Mouse (Mus musculus) intestine, embryonic 14.5 days (tissue): ENCODE data around the gene Olfr67. TPM values are rescaled to one million over a fixed set of nuclear protein-coding genes. Genes with fewer than 3 reads are reported as not detected.

ENCODE experiments used
- polyA plus RNA-seq: library from polyadenylated mRNA; unstranded; fragments of >200 nt; fragmentation: Nextera tagmentation; extraction: Ambion mirVana; gene quantifications from 2 replicates; pipeline ENCODE4 v1.2.1, GENCODE M21; 2014

Gene Olfr67
- polyA plus RNA-seq, 1 experiment from 2014 or later = not detected

Other genes with a start within 250 kb of the Olfr67 start
- gene Olfr612, start 249.1 kb downstream of the Olfr67 start, polyA plus RNA-seq = not detected in 2 replicates
- not detected in 2 replicates for gene Olfr613, start 243.7 kb downstream of the Olfr67 start, polyA plus RNA-seq
- not detected in 2 replicates for gene Olfr615, start 235.7 kb downstream of the Olfr67 start, polyA plus RNA-seq
- gene Olfr616, start 222.7 kb downstream of the Olfr67 start, polyA plus RNA-seq = not detected in 2 replicates
- gene Olfr617, start 218.8 kb downstream of the Olfr67 start, polyA plus RNA-seq = not detected in 2 replicates
- not detected in 2 replicates for gene Olfr618, start 201.7 kb downstream of the Olfr67 start, polyA plus RNA-seq
- gene Olfr619, start 191.2 kb downstream of the Olfr67 start, polyA plus RNA-seq = not detected in 2 replicates
- gene Olfr620, start 179.3 kb downstream of the Olfr67 start, polyA plus RNA-seq = not detected in 2 replicates
- gene Olfr622, start 149.1 kb downstream of the Olfr67 start, polyA plus RNA-seq = not detected in 2 replicates
- not detected in 2 replicates for gene Olfr623, start 128.1 kb downstream of the Olfr67 start, polyA plus RNA-seq
- 0.03 TPM in 1 of 2 replicates, not detected in the other for gene Olfr624, start 120.6 kb downstream of the Olfr67 start, polyA plus RNA-seq
- not detected in 2 replicates for gene Olfr625-ps1, start 109.1 kb downstream of the Olfr67 start, polyA plus RNA-seq
- not detected in 2 replicates for gene Olfr243, start 77.2 kb downstream of the Olfr67 start, polyA plus RNA-seq
- not detected in 2 replicates for gene Olfr628, start 61.4 kb downstream of the Olfr67 start, polyA plus RNA-seq
- not detected in 2 replicates for gene Olfr629, start 46.9 kb downstream of the Olfr67 start, polyA plus RNA-seq
- gene Olfr630, start 34.5 kb downstream of the Olfr67 start, polyA plus RNA-seq = not detected in 2 replicates
- gene Olfr69, start 20.2 kb downstream of the Olfr67 start, polyA plus RNA-seq = not detected in 2 replicates
- not detected in 2 replicates for gene Olfr68, start 12.1 kb downstream of the Olfr67 start, polyA plus RNA-seq
- 1,233 and 1,868 TPM in 2 replicates for gene Hbb-bt, start 22.2 kb upstream of the Olfr67 start, polyA plus RNA-seq
- 2,953 and 4,508 TPM in 2 replicates for gene Hbb-bs, start 36.3 kb upstream of the Olfr67 start, polyA plus RNA-seq
- not detected in 2 replicates for gene Hbb-bh2, start 48.7 kb upstream of the Olfr67 start, polyA plus RNA-seq
- gene Hbb-bh1, start 51.3 kb upstream of the Olfr67 start, polyA plus RNA-seq = 4.9 and 8.3 TPM in 2 replicates
- gene Hbb-y, start 61.4 kb upstream of the Olfr67 start, polyA plus RNA-seq = 727 and 736 TPM in 2 replicates
- gene Olfr66, start 94.4 kb upstream of the Olfr67 start, polyA plus RNA-seq = not detected in 2 replicates
- gene Olfr64, start 102.7 kb upstream of the Olfr67 start, polyA plus RNA-seq = not detected in 2 replicates
- gene Olfr65, start 111.7 kb upstream of the Olfr67 start, polyA plus RNA-seq = not detected in 2 replicates
- not detected in 2 replicates for gene Olfr631, start 137.0 kb upstream of the Olfr67 start, polyA plus RNA-seq
- not detected in 2 replicates for gene Olfr632, start 142.5 kb upstream of the Olfr67 start, polyA plus RNA-seq
- gene Olfr633, start 152.6 kb upstream of the Olfr67 start, polyA plus RNA-seq = not detected in 2 replicates
- gene Olfr635, start 179.3 kb upstream of the Olfr67 start, polyA plus RNA-seq = not detected in 2 replicates
- gene Olfr638, start 206.9 kb upstream of the Olfr67 start, polyA plus RNA-seq = not detected in 2 replicates
- 0.04 TPM in 1 of 2 replicates, not detected in the other for gene Olfr639, start 225.5 kb upstream of the Olfr67 start, polyA plus RNA-seq
- gene Olfr640, start 233.8 kb upstream of the Olfr67 start, polyA plus RNA-seq = not detected in 2 replicates
- gene Olfr641, start 243.6 kb upstream of the Olfr67 start, polyA plus RNA-seq = not detected in 2 replicates